ENCODE assay signal across 31 mouse cellular contexts in genomic region chr12:30083971-30084370, GRCm38 (mm10). TPM values are rescaled to one million over a fixed set of nuclear protein-coding genes. Genes with fewer than 3 reads are reported as not detected.
DNase-seq lines count a peak whose midpoint lies in the region; TF ChIP-seq lines count a peak whose summit lies in the region.
"Had no signal": no experiment of that assay in that cellular context is flagged by ENCODE, and none has a peak within 500 bp of the region (broad histone marks: within the 10 kb centered on the region; RNA-seq: fewer than 3 reads in every experiment).

No protein-coding gene starts in this region.

- TF ChIP-seq EP300 in heart, adult 2 months (IDR thresholded peaks at IDR 0.05; ENCODE audit: insufficient read depth, low read depth, low read length): no peak

- peak; percentile 13 to 28 for DNase-seq in heart, adult 2 months
- DNase-seq in heart, adult 9 months (ENCODE audit: low spot score in 2 of 2): no peak
- peak; percentile 38 for DNase-seq in kidney, postnatal 10 days
- no peak for DNase-seq in kidney, adult 11 months
- DNase-seq in heart, postnatal 10 days: peak; percentile 19 to 39
- DNase-seq in heart, postnatal 14 days: peak; percentile 27 to 30
- DNase-seq in urinary bladder, postnatal 14 days (ENCODE audit: low spot score): no peak
- DNase-seq in right cerebral cortex, adult 18-20 months: no peak
- DNase-seq: adrenal gland, adult 2 months; adrenal gland, postnatal 14 days; cerebellum, adult 11 months; cerebellum, adult 2 months; cerebellum, adult 9-11 months; cerebellum, postnatal 25 days; gastrocnemius, postnatal 25 days; kidney, adult 18-20 months had no signal

- no peak for TF ChIP-seq CTCF in heart, adult 2 months (IDR thresholded peaks at IDR 0.05)

- no peaks in the 10 kb centered on the region for H3K36me3 ChIP-seq in heart, adult 2 months (ENCODE audit: control insufficient read depth, insufficient read depth, low read length)
- H3K36me3 ChIP-seq: embryonic facial prominence, embryonic 12.5 days; embryonic facial prominence, embryonic 15.5 days; forebrain, embryonic 15.5 days; heart, embryonic 15.5 days; hindbrain, embryonic 10.5 days; hindbrain, embryonic 13.5 days; intestine, embryonic 15.5 days had no signal

- H3K27ac ChIP-seq in heart, adult 2 months: no peak overlapping the region
- H3K27ac ChIP-seq: embryonic facial prominence, embryonic 12.5 days; embryonic facial prominence, embryonic 15.5 days; forebrain, embryonic 15.5 days; heart, embryonic 15.5 days; hindbrain, embryonic 10.5 days; hindbrain, embryonic 13.5 days; intestine, embryonic 15.5 days had no signal

- no peak overlapping the region for H3K9ac ChIP-seq in heart, adult 2 months (ENCODE audit: low read depth, low read length)
- H3K9ac ChIP-seq: embryonic facial prominence, embryonic 12.5 days; embryonic facial prominence, embryonic 15.5 days; forebrain, embryonic 15.5 days; heart, embryonic 15.5 days; hindbrain, embryonic 13.5 days; intestine, embryonic 15.5 days had no signal

- TF ChIP-seq POLR2A in heart, adult 2 months (IDR thresholded peaks at IDR 0.05; ENCODE audit: insufficient read depth, low read depth, low read length): no peak

- no peaks in the 10 kb centered on the region for H3K27me3 ChIP-seq in heart, adult 2 months (ENCODE audit: control insufficient read depth, insufficient read depth, low read length)
- H3K27me3 ChIP-seq: embryonic facial prominence, embryonic 12.5 days; embryonic facial prominence, embryonic 15.5 days; forebrain, embryonic 15.5 days; heart, embryonic 15.5 days; hindbrain, embryonic 13.5 days; intestine, embryonic 15.5 days had no signal

- H3K4me1 ChIP-seq in heart, adult 2 months (ENCODE audit: control insufficient read depth, insufficient read depth, low read length): peaks cover 2% of the 10 kb centered on the region
- H3K4me1 ChIP-seq: embryonic facial prominence, embryonic 12.5 days; embryonic facial prominence, embryonic 15.5 days; forebrain, embryonic 15.5 days; heart, embryonic 15.5 days; hindbrain, embryonic 13.5 days; intestine, embryonic 15.5 days had no signal

- no peaks in the 10 kb centered on the region for H3K79me2 ChIP-seq in heart, adult 2 months (replicated peaks; ENCODE audit: control insufficient read depth, insufficient read depth, low read length)

- intact Hi-C loops in heart, adult 2 months (cut with DNase I): no loop called here
- intact Hi-C loops in heart, postnatal 10 days (cut with DNase I): loop anchor here (1.0 kb wide), 1 partner anchor 11 kb away; no protein-coding TSS in a partner anchor
- intact Hi-C loops in heart, postnatal 14 days (cut with DNase I): no loop called here

- whole genome bisulfite sequencing in heart, adult 2 months: 40% methylated on average over 3 of the region's 3 CpGs

- no peak overlapping the region for H3K4me3 ChIP-seq in heart, adult 2 months
- H3K4me3 ChIP-seq: embryonic facial prominence, embryonic 12.5 days; embryonic facial prominence, embryonic 15.5 days; forebrain, embryonic 15.5 days; heart, embryonic 15.5 days; hindbrain, embryonic 10.5 days; hindbrain, embryonic 13.5 days; intestine, embryonic 15.5 days had no signal

RNA-seq across cellular contexts. Expression of gene Tpo, which starts 48.5 kb away (rescaled TPM):
- total RNA-seq in heart, adult 2 months (2021): not detected
- polyA plus RNA-seq in heart, adult 2 months (2012; rRNA removed): not detected in 2 replicates
- not detected for total RNA-seq in heart, postnatal 10 days (2021)
- not detected for total RNA-seq in heart, postnatal 14 days (2021)
- total RNA-seq: adrenal gland, adult 2 months; adrenal gland, postnatal 14 days; adrenal gland, postnatal 4 days; common myeloid progenitor, adult 5-6 weeks; gastrocnemius, adult 8-10 months; gastrocnemius, postnatal 25 days; granulocyte monocyte progenitor cell, adult 5-6 weeks; MEL had no signal
- polyA plus RNA-seq: C2C12; CD4-positive, CD25-positive, alpha-beta regulatory T cell, adult 4 months; forebrain, embryonic 11.5 days; heart, embryonic 15.5 days; hindbrain, embryonic 10.5 days; hindbrain, embryonic 13.5 days had no signal

Comparison
In these comparisons a context has a peak if more than half of its experiments do, and no peak if none do; other contexts are left out.
1. DNase-seq: peak in heart, adult 2 months (2 of 2), kidney, postnatal 10 days (single experiment), heart, postnatal 10 days (2 of 2) and heart, postnatal 14 days (2 of 2); none in heart, adult 9 months (0 of 2), kidney, adult 11 months (single experiment), urinary bladder, postnatal 14 days (single experiment) and right cerebral cortex, adult 18-20 months (single experiment).